Mouse (Mus musculus) spleen, postnatal 4 days (tissue): ENCODE data around the gene Fmnl2.

ENCODE experiments used
- DNase-seq, 2 experiments: peaks; one replicate each; pipeline ENCODE4 v3.0.0; 2022; ENCODE audit warnings: low spot score in 2 of 2

Fmnl2 gene

GRCm38 (mm10) chr2:52987035-52987434, 129.4 kb downstream of the Fmnl2 start:
- DNase-seq, result no peak

DNA sequence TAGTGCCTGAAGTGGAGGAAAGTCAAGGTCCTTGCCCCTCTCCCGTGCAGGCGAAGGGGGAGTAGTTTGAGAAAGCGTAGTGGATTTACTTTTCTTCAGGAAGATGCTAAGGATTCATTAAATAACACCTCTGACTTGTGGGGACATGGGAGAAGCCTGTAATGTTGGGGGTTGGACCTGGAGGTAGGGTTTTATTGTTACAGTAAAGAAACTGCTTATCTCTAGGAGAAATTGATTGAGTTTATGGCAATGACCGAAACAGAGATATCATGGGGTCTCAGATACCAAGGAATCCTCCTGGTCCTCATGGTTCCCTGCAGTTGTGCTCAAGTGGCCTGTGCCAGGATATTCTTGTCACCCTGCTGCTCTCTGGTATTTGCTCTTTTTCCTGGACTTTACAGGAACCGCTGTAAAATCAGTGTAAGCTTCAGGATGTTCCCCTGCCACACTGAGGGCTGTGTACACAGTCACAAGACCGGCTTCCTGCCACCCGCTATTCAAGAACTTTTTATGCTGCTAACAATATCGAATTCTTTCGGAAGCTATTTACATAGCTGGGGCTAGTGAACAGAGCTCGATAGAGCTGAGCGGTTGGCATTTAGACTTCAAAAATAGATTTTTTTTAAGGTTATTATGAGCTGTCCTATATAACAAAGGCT, 130.1 kb downstream of the Fmnl2 start:
- no peak for DNase-seq

GRCm38 (mm10) chr2:52989316-52989715, 131.7 kb downstream of the Fmnl2 start:
- no peak for DNase-seq

GRCm38 (mm10) chr2:52990874-52991687, 133.4 kb downstream of the Fmnl2 start:
- DNase-seq, result no peak

DNA sequence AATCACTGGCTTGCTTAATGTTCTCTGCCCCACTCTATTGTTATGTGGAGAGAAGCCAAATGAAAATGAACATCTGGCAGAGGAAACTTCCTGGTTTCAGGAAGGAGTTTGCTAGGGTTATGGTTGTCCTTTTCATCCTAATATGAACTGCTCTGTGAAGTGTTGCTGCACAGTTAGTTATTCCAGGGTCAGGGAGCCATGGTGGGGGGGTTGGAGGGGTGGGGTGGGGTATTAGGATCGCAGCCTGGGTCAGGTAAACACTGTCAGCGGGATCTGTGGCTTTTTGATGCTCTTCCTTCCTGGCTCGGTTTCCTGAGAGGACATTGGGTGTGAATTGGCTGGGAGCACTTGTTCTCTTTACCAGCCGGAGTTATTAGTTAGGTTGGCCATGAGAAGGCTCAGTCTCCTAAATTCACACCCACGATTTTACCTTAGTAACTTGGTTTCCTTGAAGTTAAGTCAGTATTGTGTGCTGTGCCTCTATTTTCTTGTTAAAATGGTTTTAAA, 134.1 kb downstream of the Fmnl2 start:
- DNase-seq, result no peak

GRCm38 (mm10) chr2:52993241-52993640, 135.6 kb downstream of the Fmnl2 start:
- no peak for DNase-seq

DNA sequence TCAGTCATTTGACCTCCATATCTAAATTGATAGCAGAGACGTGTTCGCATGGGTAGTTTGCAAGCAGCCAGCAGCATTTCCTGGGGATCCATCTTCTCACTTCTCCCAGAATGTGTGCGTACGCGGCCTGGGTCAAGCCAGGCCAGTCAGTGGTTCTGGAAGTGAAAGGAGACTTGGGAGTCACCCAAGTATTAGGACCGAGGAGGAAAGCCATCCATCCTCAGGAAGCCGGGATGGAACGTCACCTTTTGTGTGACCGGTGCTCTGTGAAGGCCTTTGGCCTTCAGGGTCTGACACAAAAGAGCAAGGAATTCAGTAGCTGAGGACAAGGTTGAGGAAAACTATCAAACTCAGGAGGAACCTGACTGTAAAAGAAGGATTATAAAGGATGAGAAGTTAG, 136.9 kb downstream of the Fmnl2 start:
- DNase-seq, result no peak

- DNase-seq, result no peak
Measured at GRCm38 (mm10) chr2:52997955-52998750, 140.5 kb downstream of the Fmnl2 start.

DNA sequence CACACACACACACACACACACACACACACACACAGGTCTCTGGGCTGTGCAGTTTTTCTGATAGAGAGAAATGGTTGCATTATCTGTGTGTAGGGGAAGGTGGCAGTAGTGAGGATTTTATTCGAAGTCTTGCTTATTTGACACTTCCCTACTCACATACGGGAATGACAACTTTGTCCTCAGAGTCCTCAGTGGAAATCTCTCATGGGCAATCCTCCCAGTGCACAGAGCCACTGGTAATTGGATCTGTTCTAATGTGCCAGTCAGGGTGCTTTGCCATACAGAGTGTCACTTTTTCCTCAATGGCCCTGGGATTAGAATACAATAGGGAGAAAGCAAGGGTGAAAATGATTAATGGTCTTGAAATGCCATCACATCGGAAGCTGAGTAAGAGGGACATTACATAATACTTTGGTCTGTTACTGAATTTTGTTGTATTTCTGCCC, 141.9 kb downstream of the Fmnl2 start:
- no peak for DNase-seq

DNA sequence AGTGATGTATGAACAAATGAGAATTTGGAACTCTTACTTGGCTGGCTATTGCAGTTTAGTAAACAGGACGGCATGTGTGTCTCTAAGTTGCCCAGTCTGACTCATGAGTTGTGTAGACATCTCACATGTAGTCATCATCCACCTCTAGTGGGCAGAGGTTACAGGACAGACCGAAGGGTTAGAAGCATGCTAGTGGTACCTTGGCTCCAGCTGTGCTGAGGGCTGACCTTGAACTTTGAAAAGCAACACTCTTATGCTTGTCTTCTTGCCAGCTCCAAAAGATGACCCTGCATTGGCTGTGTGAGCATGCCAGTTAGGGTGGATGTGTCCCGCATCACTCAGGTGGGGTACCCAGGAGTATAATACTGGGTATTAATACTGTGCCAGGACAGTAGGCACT, 142.8 kb downstream of the Fmnl2 start:
- no peak for DNase-seq

GRCm38 (mm10) chr2:53006161-53006560, 148.5 kb downstream of the Fmnl2 start:
- no peak for DNase-seq

DNA sequence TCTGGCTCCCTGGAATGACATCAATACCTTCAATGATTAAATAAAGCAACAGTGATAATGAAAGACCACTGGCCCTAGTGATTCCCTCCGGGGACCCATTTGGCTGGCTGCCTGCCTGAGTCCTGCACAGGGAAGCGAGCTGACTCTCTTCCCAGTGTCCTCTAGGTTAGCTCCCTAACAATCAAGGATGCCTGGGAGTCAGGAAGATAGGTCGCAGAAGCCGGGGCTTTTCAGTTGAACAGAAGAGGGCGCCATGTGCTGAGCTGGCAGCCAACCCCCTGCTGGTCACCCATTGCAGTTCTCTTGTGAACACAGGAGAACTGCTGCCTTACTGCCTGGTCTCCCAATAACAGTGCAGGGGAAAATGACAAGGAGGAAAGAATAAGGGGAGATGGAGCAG, 149.5 kb downstream of the Fmnl2 start:
- DNase-seq, result peak; percentile 19 to 64

GRCm38 (mm10) chr2:53013051-53013450, 155.4 kb downstream of the Fmnl2 start:
- no peak for DNase-seq

DNA sequence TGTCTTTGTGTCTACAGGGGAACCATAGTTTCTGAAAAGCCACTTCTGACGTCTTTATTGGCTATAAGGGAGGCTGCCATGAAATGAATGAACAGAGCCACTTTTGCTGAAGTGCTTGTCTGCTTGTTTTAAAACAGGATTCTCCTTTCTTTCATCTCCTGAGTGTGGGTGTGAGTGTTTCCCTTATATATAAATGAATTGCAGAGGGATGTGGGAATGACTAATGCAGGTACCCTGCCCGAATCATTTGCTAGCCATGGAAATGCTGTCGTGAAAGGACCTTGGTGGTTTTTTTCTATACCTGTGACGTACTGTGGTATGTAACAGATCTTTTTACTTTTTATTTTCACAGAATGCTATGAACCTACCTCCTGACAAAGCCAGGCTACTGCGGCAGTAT, 156.8 kb downstream of the Fmnl2 start:
- DNase-seq, result no peak

GRCm38 (mm10) chr2:53022982-53023381, 165.3 kb downstream of the Fmnl2 start:
- no peak for DNase-seq

DNA sequence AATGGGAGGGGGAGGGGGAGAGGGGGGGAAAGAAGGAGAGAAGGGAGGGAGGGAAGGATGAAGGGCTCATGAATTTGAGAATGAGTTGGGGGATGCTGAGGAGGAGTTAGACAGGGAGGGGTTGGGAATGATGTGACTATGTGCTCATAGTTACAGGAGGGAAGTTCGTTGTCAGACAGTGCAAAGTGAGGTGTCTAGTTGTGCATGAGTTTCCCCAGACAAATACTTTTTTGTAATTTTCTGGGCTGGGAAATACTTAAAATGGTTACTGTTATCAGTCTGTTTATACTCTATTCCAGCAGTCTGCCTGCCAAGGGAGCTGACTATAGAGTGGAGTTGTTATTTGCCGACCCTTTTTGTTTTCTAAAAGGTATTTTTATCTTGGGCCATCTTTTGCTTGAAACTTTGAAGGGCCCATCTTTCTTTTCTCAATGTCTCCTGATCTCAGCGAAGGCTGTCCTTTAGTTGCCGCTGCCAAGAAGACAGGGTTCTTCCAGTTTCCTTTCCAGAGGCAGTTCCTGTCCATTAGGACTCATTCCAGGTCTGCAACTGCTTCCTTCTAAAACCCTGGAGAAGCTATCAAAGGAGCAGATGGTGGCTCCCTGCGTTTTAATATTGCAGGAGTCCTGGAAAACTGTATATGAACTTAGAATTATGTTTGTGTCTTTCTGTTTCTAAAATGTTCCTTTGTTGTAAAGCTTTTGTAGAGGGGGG, 168.6 kb downstream of the Fmnl2 start:
- no peak for DNase-seq

DNA sequence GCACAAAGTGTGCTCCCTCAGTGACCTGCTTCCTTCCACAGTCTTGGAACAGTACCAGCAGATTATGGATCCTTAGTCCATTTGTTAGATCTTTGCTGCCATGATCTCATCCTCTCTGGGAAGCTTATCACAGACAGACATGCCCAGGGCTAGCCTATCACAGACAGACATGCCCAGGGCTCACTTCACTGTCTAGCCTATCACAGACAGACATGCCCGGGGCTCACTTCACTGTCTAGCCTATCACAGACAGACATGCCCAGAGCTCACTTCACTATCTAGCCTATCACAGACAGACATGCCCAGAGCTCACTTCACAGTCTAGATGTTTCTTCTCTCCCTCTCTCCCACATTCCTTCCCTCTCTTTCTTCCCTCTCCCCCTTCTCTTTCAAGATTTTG, 171.2 kb downstream of the Fmnl2 start:
- no peak for DNase-seq

GRCm38 (mm10) chr2:53029716-53030431, 172.2 kb downstream of the Fmnl2 start:
- no peak for DNase-seq

- no peak for DNase-seq
Measured at GRCm38 (mm10) chr2:53030432-53030826, 172.8 kb downstream of the Fmnl2 start.

DNA sequence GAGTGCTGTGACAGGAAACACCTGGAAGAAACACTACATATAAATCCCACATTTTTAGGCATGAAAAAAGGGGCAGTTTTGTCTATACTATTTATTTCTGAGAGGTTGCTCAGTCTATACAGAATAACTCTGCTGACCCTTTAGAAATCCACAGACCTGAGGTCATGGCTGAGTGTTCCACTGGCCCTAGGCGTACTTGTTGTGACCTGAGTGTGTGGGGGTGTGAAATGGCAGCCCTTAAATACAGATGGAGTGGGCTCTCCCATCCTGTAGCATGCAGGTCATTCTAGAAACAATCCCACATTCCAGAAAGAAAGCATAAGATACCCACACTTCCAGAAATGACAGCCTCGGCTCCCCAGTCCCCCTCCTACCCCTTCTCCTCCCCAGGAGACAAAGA, 180.6 kb downstream of the Fmnl2 start:
- no peak for DNase-seq

- DNase-seq, result no peak
Measured at GRCm38 (mm10) chr2:53038737-53039136, 181.1 kb downstream of the Fmnl2 start.
